Mouse (Mus musculus) lung, embryonic 16.5 days (tissue): Measurements from ENCODE around the gene Necap2. TPM values are rescaled to one million over a fixed set of nuclear protein-coding genes. Genes with fewer than 3 reads are reported as not detected.

ENCODE experiments used
- ATAC-seq: fragments of 200-750 bp; cut with Nextera tagmentation; 2 replicates; pipeline ENCODE4 v1.8.0; 2017; ENCODE audit warnings: low read depth, mild to moderate bottlenecking, moderate library complexity
- H3K27ac ChIP-seq: fragments of 300-500 bp; sonication (generic); 2 replicates; pipeline ENCODE4 v1.5.1; 2014; ENCODE audit warnings: mild to moderate bottlenecking, control low read depth, low read length
- H3K27me3 ChIP-seq: fragments of 300-500 bp; sonication (generic); 2 replicates; pipeline ENCODE4 v1.6.1; 2014; ENCODE audit warnings: low read depth, low read length, mixed read lengths; ENCODE audit not compliant: control insufficient read depth, insufficient read depth
- H3K36me3 ChIP-seq: fragments of 300-500 bp; sonication (generic); 2 replicates; pipeline ENCODE4 v1.6.1; 2014; ENCODE audit warnings: low read length; ENCODE audit not compliant: control insufficient read depth, insufficient read depth
- H3K4me1 ChIP-seq: fragments of 300-500 bp; sonication (generic); replicated peaks from 2 replicates; pipeline ENCODE4 v1.6.1; 2014; ENCODE audit warnings: low read length, mixed read lengths; ENCODE audit not compliant: control insufficient read depth, insufficient read depth
- H3K4me2 ChIP-seq: fragments of 300-500 bp; sonication (generic); 2 replicates; pipeline ENCODE4 v1.6.1; 2014; ENCODE audit warnings: low read depth, low read length, control low read depth
- H3K4me3 ChIP-seq: fragments of 300-500 bp; sonication (generic); 2 replicates; pipeline ENCODE4 v1.5.1; 2014; ENCODE audit warnings: mild to moderate bottlenecking, low read length, control low read depth
- H3K9ac ChIP-seq: fragments of 300-500 bp; sonication (generic); 2 replicates; pipeline ENCODE4 v1.6.1; 2014; ENCODE audit warnings: low read length, control low read depth
- H3K9me3 ChIP-seq: fragments of 300-500 bp; sonication (generic); 2 replicates; pipeline ENCODE4 v1.6.1; 2016; ENCODE audit warnings: low read length; ENCODE audit not compliant: control insufficient read depth
- WGBS: fragments of 180-500 bp; shearing (Covaris S2); extraction: QIAGEN DNeasy Blood & Tissue Kit; methylation state at CpG from one replicate; pipeline ENCODE4 v1.1.7; 2014; 5-methylcytosine and 5-hydroxymethylcytosine counted together
- polyA plus RNA-seq: library from polyadenylated mRNA; unstranded; fragments of >200 nt; fragmentation: Nextera tagmentation; extraction: Ambion mirVana; gene quantifications from 2 replicates; pipeline ENCODE4 v1.2.1, GENCODE M21; 2015

Necap2 gene
- polyA plus RNA-seq, 1 experiment from 2014 or later = 116 TPM

DNA sequence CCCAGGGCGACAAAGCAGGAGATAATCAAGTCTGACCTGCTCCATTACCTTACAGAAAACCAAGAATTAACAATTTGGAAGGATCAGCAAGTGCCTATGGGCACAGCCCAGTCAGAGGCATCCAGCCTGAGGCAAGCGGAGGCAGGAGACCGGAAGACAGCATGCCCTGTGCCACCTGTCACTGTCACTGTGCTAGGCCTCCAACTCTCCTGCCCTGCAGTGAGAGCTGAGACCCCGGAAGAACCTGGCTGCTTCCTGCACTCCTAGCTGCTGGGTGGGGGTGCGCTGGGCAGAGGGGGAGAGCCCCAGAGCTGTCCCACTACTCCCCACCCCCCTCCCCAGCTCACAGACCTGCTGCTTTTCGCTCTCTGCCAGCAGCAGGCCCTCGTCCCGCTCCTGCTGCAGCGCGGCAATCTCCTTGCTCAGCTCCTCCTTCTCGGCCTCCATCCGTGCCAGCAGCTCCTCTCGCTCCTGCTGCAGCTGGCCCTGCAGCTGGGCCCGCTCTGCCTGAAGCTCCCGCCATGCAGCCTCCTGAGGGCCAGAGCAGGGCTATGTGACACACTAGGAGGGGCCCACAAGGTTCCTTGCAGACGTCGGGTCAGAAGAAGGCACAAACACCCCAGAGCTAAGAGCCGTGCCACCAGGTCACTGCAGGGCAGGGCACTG lies 47.5 kb downstream of the Necap2 start:
- 84% methylated on average over 17 of the region's 18 CpGs for WGBS

DNA sequence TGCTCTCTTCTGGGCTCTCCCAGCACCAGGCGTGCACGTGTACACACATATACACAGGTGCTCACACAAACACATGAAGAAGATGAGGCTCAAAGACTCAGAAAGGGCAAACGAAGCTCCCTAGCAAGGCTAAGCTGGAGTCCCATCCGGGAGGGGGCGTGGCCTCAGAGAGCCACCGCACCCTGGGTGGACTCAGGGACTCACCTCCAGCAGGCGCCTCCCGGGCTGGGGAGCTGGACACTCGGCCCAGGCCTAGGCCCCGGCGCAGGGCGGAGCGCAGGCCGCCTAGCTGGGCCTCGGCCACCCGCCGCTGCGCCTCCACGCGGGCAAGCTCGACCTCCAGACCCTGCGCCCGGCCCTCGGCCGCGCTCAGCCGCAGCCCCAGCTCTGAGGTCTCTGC lies 53.2 kb downstream of the Necap2 start:
- no peak overlapping the region for H3K4me2 ChIP-seq
- H3K9me3 ChIP-seq = no peaks in the 10 kb centered on the region
- no peaks in the 10 kb centered on the region for H3K27me3 ChIP-seq
- peaks cover 6% of the 10 kb centered on the region for H3K36me3 ChIP-seq
- peaks cover 35% of the 10 kb centered on the region for H3K4me1 ChIP-seq
- 73% methylated on average over 27 of the region's 27 CpGs for WGBS
- no peak overlapping the region for H3K4me3 ChIP-seq
- H3K27ac ChIP-seq = peak overlapping the region; percentile 27; the same call in 1 of the 2 replicates
- no peak for ATAC-seq
- no peak overlapping the region for H3K9ac ChIP-seq

More for the DNA sequence above, 47.5 kb downstream of the Necap2 start:
- ATAC-seq = no peak
- Histone ChIP-seq H3K9me3 (no peaks in the 10 kb centered on the region), H3K27me3 (no peaks in the 10 kb centered on the region), H3K4me3 (no peak overlapping the region), H3K27ac (no peak overlapping the region), H3K36me3 (peaks cover 4% of the 10 kb centered on the region; the same call in 1 of the 2 replicates), H3K4me1 (peaks cover 10% of the 10 kb centered on the region; the same call in 1 of the 2 replicates), H3K4me2 (no peak overlapping the region), H3K9ac (no peak overlapping the region)

DNA sequence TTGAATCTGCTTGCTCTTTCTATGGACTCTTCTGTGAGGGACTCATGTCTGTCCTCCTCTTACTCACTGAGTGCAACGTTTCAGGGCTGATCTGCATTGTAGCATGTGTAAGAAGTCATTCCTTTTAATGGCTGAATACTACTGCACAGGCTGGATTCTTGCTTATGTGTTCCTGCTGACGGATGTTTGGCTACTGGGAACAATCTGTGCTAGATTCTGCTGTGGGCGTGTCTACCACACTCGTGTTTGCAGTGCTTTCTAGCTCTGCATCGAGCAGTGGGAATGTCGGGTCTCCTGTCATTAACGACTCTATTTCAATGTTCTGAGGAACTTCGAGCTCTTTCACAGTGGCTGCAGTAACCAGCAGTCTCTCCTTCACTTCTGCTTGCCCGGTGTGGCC lies 54.1 kb downstream of the Necap2 start:
- Histone ChIP-seq H3K36me3 (peaks cover 6% of the 10 kb centered on the region), H3K27me3 (no peaks in the 10 kb centered on the region), H3K4me3 (no peak overlapping the region), H3K27ac (peak overlapping the region; percentile 27), H3K9me3 (no peaks in the 10 kb centered on the region), H3K9ac (no peak overlapping the region), H3K4me1 (peaks cover 41% of the 10 kb centered on the region), H3K4me2 (no peak overlapping the region)
- WGBS = 45% methylated on average over 9 of the region's 9 CpGs
- ATAC-seq = no peak

DNA sequence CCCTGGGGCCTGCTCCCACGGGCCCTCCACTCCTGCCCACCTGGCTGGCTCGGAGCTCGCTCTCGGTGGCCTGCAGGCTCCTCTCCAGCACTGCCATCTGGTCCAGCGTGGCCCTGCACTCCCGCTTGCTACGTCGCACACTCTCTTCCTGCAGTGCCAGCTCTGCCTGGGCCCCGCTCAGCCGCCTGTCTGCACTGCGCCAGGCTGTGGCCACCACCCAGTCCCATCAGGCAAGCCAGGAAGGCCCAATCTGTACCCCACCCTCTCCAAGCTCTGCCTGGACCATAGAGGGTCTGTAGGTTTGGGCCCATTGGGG lies 56.6 kb downstream of the Necap2 start:
- peak; percentile 15 for ATAC-seq
- Histone ChIP-seq H3K9me3 (no peaks in the 10 kb centered on the region), H3K27me3 (no peaks in the 10 kb centered on the region), H3K4me2 (no peak overlapping the region), H3K4me3 (no peak overlapping the region), H3K36me3 (peaks cover 3% of the 10 kb centered on the region; the same call in 1 of the 2 replicates), H3K4me1 (peaks cover 41% of the 10 kb centered on the region), H3K9ac (peak overlapping the region; percentile 37), H3K27ac (peak overlapping the region; percentile 93)
- WGBS = 59% methylated on average over 11 of the region's 11 CpGs

DNA sequence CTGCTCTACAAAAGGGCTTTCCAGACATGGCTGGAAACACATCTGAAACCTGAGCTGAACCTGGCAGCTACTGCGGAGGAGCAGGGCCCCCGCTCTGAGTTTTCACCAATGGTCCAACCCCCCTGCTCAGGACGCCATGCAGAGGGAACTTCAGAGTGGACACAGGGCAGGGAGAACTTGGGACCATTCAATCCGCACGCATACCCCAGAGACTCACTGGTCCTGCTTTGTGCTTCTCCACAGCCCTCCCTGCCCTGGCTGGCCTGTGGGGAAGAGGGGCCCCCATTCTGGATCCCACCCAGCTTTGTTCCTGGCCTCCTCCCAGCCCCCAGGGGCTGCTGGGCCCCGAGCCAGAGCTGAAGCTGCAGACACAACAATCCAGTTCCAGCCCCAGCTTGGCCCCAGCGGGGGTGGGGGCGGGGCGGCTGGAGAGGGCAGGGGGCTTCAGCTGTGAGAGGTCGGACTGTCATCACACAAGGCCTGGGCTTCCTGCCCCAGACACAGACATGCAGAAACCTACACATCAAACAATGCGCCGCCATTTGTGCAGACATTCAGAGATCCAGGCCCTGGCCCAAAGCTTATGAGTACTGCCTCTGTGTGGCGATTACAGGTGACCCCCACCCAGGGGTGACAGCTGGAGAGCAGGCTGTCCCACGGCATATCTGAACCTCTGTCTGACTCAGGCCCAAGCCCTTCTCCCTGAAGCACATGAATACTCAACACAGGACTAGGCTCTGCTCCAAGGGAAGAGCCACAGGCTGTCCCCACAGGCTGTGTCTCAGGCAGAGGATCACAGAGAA lies 57.1 kb downstream of the Necap2 start:
- H3K27me3 ChIP-seq = no peaks in the 10 kb centered on the region
- H3K4me3 ChIP-seq = no peak overlapping the region
- H3K4me1 ChIP-seq = peaks cover 41% of the 10 kb centered on the region
- ATAC-seq = peak; percentile 89
- peak overlapping the region; percentile 55 for H3K9ac ChIP-seq
- 17% methylated on average over 13 of the region's 14 CpGs for WGBS
- peaks cover 4% of the 10 kb centered on the region; the same call in 1 of the 2 replicates for H3K36me3 ChIP-seq
- H3K27ac ChIP-seq = peak overlapping the region; percentile 93
- no peaks in the 10 kb centered on the region for H3K9me3 ChIP-seq
- no peak overlapping the region for H3K4me2 ChIP-seq

DNA sequence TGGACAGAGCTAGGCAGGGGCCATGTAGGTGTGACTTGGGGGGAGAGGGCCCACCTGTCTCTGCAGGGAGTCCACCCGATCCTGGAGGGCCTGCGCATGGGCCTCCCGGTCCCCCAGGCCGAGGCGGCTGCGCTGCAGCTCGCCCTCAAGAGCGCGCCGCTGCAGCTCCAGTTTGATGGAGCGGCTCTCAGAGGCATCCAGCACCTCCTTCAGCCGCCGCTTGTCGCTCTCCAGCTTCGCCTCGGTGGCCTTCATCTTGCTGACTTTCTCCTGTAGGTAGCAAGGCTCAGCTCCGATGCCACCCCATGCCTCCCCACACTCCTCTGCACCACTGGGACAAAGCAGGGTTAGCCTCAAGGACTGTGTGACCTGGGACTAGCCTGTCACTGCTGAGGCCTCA lies 57.9 kb downstream of the Necap2 start:
- no peaks in the 10 kb centered on the region for H3K27me3 ChIP-seq
- no peak for ATAC-seq
- H3K4me2 ChIP-seq = no peak overlapping the region
- no peaks in the 10 kb centered on the region for H3K9me3 ChIP-seq
- peaks cover 6% of the 10 kb centered on the region for H3K36me3 ChIP-seq
- H3K4me1 ChIP-seq = peaks cover 41% of the 10 kb centered on the region
- H3K9ac ChIP-seq = peak overlapping the region; percentile 55; the same call in 1 of the 2 replicates
- 70% methylated on average over 17 of the region's 17 CpGs for WGBS
- H3K4me3 ChIP-seq = no peak overlapping the region
- H3K27ac ChIP-seq = peak overlapping the region; percentile 93

DNA sequence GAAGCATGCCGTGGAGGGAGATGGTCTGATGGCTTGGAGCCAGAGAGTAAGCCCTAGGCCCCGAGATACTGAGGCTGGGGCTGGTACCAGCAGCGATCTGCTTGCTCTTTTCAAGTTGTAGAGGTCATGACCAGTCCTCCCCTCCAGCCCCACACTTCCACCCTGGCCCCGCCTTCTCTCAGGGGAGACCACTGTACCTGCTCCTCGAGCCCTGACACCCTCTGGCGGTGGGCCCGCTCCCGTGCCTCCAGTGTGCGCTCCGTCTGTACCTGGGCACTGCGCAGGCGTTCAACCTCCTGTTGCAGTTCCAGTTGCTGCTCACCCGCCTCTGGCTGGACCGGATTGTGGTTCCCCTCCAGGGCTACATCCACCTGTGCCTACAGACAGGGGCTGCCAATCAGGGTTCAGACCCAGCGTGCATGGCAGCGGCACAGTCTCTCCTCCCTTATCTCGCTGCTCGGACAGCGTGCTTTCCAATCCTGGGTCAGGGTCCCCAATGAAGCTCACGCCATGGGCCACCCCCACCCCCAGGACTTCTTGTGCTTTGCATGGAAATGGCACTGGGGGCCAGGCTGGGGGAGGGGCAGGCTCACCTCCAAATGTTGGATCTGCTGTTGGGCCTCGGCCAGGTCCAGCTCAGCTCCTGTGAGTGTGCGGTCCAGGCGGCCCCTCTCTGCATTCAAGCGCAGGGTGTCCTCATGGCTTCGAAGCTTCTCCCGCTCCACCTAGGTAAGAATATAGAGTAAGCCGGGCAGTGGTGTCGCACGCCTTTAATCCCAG lies 60.3 kb downstream of the Necap2 start:
- Histone ChIP-seq H3K4me1 (peaks cover 29% of the 10 kb centered on the region), H3K9ac (no peak overlapping the region), H3K27me3 (no peaks in the 10 kb centered on the region), H3K9me3 (no peaks in the 10 kb centered on the region), H3K27ac (0 out of 2 replicates have a peak overlapping the region, but pooled peaks have one; percentile 10), H3K4me2 (no peak overlapping the region), H3K4me3 (no peak overlapping the region), H3K36me3 (peaks cover 19% of the 10 kb centered on the region)
- no peak for ATAC-seq
- WGBS = 79% methylated on average over 29 of the region's 29 CpGs
